Mouse (Mus musculus) gastrocnemius, postnatal 14 days (tissue): Measurements from ENCODE around the gene Hagh. TPM values are rescaled to one million over a fixed set of nuclear protein-coding genes. Genes with fewer than 3 reads are reported as not detected.

ENCODE experiments used
- DNase-seq: peaks from one replicate; pipeline ENCODE4 v3.0.0; 2021; ENCODE audit warnings: mixed read lengths
- intact Hi-C: fragments of 180-260 bp; cut with DNase I; formaldehyde crosslinking; loops from one replicate; pipeline ENCODE4 v1.15.1; 2025; ENCODE audit warnings: low total_unique reads
- total RNA-seq, 2 experiments: library from RNA; stranded (reverse); gene quantifications; 2 replicates each; pipeline ENCODE4 v1.2.3; 2021

Gene Hagh
- total RNA-seq, 2 experiments from 2014 or later: 71.1 to 77.2 TPM

DNA sequence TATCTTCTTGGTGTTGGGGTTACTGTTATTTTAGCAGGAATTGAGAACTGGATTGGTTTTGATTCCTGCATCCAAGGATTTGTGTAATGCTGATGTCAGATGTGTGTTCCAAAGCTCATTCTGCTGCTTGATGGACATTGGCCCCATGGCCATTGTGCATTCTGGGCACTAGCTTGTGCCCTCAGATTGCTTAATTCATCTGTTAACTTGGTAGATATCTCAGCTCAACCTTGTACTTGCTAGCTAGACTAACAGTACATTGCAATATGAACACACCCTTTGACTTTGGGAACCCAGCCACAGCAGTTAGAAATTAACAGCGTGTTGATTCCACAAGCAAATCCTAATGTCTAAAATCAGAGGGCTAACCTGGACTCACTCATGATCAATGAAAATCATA, 7.4 kb downstream of the Hagh start:
- DNase-seq: no peak
- intact Hi-C loops: no loop called here

DNA sequence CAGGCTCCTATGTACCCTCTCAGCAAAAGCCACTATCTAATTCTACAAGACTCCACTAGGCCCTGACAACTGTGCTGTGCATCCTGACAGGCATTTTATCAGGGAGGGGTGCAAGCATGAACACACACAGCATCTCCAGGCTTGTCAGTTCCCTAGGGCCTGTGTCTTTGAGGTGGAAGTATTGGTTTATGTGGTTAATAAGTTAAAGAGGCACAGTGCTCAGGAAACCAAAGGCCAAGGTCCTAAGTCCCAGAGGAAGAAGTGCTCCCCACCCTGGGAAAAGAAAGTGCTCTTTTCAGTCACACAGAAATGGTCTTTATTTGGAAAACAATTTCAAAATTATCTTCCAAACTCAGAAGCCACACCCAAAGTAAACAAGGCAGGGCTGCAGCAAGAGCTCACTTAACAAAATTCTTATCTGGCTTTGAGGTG, 8.7 kb downstream of the Hagh start:
- intact Hi-C loops: no loop called here
- no peak for DNase-seq

GRCm38 (mm10) chr17:24849733-24850064, 9.8 kb downstream of the Hagh start:
- intact Hi-C loops: no loop called here
- DNase-seq: peak; percentile 52

DNA sequence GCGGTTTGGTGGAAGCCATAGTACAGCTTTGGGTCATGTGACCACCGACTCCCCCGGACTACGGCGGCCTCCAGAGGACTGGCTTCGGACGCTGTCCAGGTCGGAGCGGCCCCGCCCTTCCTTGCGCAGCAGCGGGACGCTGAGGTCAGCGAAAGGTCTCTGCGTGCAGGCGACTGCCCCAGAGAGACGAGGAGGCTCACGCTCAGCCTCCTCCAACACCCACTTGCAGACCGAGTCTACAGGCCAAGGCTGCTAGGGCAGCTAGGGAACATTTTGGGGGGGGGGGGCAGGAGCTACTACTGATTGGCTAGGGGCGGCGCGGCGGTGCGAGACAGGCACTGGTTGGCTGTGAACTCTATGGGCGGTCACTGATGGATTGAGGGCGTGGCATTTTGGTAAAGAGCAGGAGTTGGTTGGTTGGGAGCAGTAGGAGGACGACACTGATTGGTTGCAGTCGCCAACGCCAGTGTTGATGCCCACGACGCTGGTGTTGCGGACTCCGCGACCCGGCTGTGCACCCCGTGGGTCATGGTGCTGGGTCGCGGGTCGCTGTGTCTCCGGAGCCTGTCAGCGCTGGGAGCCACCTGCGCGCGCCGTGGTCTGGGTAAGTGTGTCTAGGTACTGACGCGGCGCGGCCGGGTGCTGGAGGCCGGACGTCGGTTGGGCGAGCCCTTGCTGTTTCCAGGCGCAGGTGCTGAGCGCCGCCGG, 10.3 kb downstream of the Hagh start, which contains the start of gene Fahd1:
Fahd1 (minus strand) TSS at position 300 of the 708 bp plus-strand sequence.
- DNase-seq: peak; percentile 95
- intact Hi-C loops: no loop called here

DNA sequence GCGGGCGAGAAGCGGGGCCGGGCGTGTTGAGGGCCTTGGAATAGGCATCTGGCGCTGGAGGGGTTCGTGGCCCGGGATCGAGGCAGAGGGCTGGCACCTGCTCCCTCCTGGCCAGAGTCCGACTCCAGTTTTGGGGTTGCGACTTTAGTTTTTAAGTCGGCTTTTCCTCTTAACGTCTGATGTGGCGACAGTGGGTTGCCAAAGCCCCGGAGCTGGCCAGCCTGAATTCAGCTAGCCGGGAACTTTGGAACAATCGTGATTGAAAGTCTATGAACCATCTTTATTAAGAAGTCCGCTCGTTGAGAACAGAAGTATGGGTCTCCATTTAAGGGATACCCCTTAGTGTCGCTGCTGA, 10.8 kb downstream of the Hagh start:
- intact Hi-C loops: no loop called here
- no peak for DNase-seq

DNA sequence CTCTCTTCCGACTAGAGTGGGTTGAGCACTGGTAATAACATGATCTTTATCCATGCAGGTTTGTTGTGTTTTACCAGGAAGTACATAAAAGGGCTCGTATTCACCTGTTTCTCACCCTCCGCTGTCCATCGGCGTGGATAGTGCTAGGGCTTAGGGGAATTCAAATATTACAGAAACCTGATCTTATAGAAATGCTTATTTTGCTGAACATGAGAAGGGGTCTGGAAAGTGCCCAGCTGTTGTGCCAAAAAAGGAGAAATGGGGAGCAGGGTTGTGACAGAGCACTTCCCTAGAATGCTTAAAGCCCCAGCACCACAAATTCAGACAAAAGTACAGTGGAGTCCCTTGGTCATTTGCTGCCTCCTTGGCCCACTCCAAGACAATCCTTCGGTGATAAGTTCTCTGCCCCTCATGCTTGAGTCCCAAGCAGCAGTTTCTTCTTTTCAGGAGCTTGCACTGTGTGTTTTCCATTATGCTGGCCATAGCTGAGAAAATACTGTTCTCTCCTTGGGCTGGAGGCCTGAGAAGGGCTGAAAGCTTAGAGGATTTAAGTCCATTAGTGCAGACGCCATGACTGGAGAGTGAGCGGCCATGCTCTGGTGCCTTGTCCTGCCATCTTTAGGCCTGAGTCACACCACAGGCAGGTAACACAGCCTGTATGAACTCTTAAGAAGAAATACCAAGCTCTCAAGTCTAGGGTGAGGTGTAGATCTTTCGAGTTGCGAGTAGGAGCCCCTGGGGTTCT, 11.6 kb downstream of the Hagh start:
- intact Hi-C loops: no loop called here
- DNase-seq: no peak

DNA sequence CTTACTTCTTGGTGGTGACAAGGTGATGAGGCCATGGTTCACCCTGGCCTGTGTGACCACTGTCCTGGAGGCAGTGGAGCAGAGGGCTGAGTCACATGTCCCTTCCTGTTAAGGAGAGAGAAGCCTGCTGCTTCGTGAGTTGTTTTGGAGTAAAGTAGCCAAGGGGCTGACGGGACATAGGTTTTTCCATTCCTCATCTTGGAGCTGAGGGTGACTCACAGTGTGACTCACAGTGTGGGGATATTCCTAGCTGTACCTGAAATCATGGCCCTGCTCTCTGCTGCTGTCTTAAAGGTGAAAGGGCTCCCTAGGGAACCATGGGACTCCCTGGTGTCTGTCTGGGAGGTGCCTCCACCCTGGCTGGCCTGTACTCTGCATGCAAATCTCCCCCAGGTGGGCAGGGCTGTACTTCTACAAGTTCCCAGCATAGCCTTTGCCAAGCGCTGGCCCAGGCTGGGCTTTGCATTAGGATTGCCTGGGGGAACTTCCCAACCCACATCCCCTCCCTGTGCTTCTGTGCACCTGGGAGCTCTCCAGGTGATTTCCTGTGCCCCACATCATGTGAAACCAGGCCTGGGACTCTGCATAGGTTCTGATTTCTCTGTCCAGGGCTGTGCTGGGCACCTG, 16.0 kb downstream of the Hagh start:
- no peak for DNase-seq
- intact Hi-C loops: no loop called here

GRCm38 (mm10) chr17:24856589-24856988, 16.6 kb downstream of the Hagh start:
- no peak for DNase-seq
- intact Hi-C loops: no loop called here

DNA sequence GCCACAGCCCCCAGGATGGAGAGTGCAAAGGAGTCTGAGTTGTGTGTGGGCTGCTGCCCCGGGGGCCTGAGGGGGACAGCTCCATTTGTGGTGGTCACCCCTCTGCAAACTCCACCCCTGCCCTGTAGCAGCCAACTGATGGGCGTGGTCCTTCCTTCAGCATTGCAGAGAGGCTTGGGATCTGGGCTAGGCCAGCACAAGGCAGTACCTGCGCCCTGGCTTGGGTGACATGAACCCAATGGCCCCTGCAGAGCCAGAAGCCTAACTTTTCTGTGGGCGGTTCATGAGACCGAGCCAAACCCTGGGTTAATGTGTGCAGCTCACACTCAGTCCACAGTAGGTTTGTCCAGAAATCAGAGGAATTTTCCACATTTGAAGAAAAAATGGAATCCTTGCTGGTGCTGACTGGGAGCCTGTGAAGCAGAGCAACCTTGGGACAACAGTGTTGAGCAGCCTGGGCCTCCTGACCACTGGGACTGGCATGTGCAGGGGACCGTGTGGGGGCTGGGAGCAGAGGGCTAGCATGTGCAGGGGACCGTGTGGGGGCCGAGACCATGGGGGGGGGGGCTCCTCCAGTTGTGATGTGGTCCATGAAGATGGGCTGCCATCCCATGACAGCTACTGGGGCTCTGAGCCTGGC, 18.0 kb downstream of the Hagh start:
- no peak for DNase-seq
- intact Hi-C loops: no loop called here

DNA sequence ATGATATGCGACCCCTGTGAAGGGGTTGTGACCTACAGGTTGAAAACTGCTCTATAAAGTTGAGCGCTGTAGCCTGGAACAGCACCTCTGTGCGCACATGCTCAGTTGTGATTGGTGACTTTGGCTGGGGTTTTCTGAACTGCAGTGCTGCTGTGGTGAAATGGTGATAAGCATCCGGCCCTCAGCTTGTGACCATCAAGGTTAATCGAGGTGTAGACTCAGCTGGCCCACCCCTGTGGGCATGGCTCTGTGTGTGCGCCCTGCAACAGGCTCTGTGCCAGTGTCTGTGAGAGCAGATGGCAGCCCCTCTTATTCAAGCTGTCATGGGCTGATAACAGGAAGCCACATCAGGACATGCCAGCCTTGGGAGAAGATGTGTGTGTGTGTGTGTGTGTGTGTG, 19.0 kb downstream of the Hagh start:
- DNase-seq: no peak
- intact Hi-C loops: no loop called here

DNA sequence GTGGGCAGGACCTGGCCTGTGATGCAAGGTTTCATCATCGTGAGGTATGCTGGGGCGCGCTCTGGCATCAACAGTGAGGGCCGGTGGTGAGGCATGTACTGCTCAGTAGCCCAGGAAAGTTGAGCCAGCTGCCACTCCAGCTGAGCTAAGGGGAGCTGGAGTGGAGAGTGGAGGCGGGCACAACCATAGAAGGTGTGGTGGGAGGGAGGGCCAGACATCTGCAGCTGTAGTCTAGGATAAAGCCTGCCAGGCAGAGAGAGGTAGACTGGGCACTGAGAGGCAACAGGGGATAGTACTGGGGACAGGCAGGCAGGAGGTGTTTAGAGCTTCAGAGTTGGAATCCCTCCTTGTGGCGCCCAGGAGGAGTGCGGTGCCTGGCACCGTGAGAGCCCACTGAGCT, 20.1 kb downstream of the Hagh start:
- intact Hi-C loops: no loop called here
- no peak for DNase-seq

DNA sequence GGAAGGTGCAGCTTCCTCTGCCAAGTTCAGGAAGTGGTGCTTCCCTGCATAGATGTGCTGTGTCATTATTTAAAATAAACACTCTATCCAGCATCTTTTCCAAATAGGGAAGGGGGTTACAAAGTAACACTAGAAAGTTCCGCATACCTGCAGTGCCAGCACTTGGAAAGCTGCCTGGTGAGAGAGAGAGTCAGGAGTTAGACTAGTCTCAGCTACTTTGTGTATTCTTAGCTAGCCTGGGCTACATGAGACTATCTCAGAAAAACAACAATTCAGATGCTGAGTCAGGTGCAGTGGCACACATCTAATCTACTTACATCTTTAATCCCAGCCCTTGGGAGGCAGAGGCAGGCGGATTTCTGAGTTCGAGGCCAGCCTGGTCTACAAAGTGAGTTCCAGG, 21.8 kb downstream of the Hagh start:
- intact Hi-C loops: no loop called here
- no peak for DNase-seq

DNA sequence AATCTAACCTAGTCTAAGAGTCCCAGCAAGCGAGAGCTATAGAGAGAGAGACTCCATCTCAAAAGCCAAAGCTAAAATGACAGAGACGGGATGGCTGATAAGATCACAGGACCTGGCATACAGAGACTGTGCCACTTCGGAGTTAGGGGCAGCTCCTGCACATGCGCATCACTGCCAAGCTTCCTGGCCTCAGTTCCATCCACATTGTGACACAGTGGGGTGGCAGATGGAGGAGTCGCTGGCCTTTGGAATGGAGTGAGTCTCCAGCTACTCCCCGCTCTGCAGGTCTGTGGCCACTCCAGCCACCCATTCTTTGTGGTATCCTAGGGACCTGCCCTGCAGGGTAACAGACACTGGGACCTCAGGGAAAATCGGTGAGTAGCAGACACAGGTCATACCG, 25.8 kb downstream of the Hagh start, which contains the start of gene Igfals:
Igfals (plus strand) TSS at position 222 of the 400 bp plus-strand sequence.
- peak; percentile 1 for DNase-seq
- intact Hi-C loops: no loop called here

DNA sequence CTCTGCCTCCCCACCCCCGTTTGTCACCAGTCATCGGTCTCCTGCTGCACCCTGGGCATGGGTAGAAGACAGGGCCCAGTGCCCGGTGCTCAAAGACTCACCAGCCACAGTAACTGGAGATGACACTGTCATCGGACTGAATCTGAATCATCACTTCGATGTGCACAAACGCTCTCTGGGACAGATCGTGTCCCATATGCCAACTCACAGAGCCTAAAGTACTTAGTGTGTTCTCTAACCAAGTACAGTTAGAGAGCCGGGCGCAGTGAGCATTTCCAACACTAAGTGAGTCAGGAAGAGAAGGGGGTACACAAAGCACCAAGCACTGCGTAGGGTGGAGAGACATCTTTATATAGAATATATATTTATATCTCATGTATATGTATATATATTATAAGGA, 28.0 kb downstream of the Hagh start:
- no peak for DNase-seq
- intact Hi-C loops: no loop called here

DNA sequence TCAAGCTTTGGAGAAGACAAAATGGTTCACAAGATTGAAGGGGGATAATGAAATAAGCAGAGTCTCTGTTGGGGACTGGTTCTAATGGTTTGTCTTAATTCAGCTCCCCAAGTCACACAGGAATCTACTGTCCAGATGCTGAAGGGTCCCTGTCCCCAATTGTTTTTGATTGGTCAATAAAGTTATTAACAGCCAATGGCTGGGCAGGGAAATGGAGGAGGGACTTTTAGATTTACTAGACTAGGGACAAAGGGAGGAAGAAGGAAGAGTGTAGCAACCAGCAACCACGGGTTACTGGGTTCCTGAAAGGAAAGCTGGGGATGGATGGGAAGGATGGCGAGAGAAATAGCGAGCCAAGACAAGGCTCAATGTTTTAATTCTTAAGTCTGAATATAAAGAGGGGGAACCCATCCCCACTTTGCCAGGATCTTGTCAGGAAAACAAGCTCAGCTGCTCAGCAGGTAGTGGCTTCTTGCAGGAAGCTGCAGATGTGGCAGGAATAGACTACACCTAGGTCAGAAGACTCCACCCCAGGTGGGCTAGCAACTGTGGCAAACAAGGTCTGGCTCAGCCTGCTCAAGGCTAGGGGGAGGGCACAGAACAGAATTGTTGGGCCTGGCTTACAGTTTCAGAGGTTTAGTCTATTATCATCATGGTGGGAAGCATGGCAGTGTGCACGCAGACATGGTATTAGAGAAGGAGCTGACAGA, 33.9 kb downstream of the Hagh start:
- intact Hi-C loops: no loop called here
- DNase-seq: no peak

DNA sequence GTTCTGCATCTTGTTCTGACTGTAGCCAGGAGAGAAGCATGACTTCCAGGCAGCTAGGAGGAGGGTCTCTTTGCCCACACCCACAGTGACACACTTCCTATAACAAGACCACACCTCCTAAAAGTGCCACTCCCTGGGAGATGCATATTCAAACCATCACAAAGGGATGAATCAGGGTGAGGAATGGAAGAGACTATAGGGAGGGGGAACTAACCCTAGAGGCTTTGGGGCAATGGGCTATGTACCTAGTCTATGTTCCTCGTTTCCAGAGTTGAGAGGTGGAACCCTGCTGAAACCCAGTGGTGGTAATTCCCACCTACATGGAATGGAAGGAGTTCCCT, 34.4 kb downstream of the Hagh start:
- intact Hi-C loops: no loop called here
- no peak for DNase-seq

DNA sequence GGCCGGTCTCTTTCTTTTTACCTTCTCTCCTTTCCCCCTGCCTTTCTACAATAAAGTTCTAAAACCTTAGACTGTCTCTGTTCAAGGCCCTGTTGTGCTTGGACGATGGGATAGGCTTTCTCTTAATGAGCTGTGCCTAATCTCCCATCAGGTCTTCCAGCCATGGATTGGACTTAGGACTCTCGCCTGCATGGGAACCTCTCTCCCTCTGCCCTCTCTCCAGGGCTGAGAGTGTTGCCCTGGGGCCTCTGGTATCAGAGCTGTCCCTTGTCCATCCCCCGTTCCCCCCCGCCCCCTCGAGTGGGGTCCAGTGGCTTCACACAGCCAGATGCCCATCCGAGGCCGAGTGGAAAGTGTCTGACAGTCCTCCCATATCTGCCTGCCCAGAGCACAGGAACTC, 35.0 kb downstream of the Hagh start:
- intact Hi-C loops: no loop called here
- DNase-seq: no peak

DNA sequence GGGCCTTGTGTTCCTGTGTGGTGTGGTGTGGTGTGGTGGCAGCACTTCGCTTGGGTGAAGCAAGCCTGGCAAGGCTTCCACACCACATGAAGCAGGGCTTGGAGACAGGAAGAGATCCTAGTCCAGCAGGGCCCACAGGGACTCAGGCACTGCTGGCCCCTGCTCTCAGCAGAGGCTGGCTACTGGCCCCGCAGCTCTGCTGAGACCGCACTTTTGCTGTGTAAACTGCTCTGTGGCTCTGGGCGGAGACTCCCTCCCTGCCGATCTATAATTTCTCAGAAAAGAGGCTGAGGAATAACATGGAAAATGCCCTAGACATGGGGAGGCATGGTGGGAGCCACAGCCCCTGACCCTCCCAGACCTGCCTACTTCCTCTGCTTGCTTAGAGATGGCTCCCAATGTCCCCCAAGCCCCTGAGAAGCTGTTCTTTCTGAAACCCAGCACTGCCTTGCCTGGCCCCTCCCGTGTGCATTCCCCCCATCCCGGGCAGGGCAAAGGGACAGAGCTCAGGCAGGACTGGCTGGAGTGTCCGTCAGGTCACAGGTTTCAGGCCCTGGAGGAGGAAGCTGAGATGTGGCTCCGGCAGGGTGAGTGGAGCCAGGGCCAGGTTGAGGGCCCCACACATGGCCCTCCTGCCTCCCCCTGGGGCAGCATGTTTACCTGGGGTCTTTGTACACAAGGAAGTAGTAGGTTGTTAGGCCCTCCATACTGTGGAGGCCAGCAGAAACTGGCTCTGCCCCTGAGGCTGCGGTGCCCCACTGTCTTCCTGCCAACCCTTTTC, 37.6 kb downstream of the Hagh start:
- intact Hi-C loops: no loop called here
- DNase-seq: peak; percentile 65

DNA sequence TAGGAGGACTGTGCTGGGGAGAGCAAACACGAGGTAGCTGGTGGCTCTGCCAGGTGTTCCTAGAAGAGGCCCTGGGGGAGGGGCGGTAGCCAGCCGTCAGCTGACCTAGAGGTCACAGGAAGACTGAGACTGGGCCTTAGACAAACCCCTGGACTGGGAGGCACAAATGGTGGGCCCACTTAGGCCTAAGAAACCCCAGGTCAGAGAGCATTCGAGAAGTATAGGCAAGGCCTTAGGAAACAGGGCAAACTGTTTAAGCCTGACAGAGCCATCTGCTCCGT, 38.1 kb downstream of the Hagh start:
- DNase-seq: peak; percentile 74
- intact Hi-C loops: no loop called here
